Mouse (Mus musculus) gonadal fat pad, adult 2 months (tissue): ENCODE data around the gene Mfsd6. TPM values are rescaled to one million over a fixed set of nuclear protein-coding genes. Genes with fewer than 3 reads are reported as not detected.

ENCODE experiments used
- DNase-seq: peaks from one replicate; pipeline ENCODE4 v3.0.0-alpha.2; 2012; ENCODE audit warnings: low read depth
- polyA plus RNA-seq: library from polyadenylated mRNA; depleted of rRNA; stranded (reverse); fragments of >200 nt; gene quantifications from 2 replicates; pipeline ENCODE4 v1.2.3, GENCODE M21; 2012; rRNA removed

The Mfsd6 gene
- polyA plus RNA-seq, 1 experiment: 14.0 TPM

GRCm38 (mm10) chr1:52640266-52640665 lies 87.0 kb downstream of the Mfsd6 start:
- no peak for DNase-seq

- no peak for DNase-seq
These were observed 88.2 kb downstream of the Mfsd6 start for GRCm38 (mm10) chr1:52639090-52639489.

GRCm38 (mm10) chr1:52638101-52638500 lies 89.2 kb downstream of the Mfsd6 start:
- DNase-seq: no peak

- DNase-seq: no peak
These were observed 91.3 kb downstream of the Mfsd6 start for GRCm38 (mm10) chr1:52635932-52636331.

- DNase-seq: peak; percentile 88
These were observed 93.0 kb downstream of the Mfsd6 start for GRCm38 (mm10) chr1:52634251-52634650.

GRCm38 (mm10) chr1:52631570-52631969 lies 95.7 kb downstream of the Mfsd6 start:
- no peak for DNase-seq

GRCm38 (mm10) chr1:52630937-52631299 lies 96.3 kb downstream of the Mfsd6 start:
- DNase-seq: no peak

GRCm38 (mm10) chr1:52630248-52630936 lies 96.9 kb downstream of the Mfsd6 start, which contains the start of gene Nemp2:
TSS of gene Nemp2 (plus strand) at chr1:52630703.
- DNase-seq: no peak

- DNase-seq: no peak
These were observed 106.8 kb downstream of the Mfsd6 start for GRCm38 (mm10) chr1:52620442-52620841.

- DNase-seq: no peak
These were observed 109.0 kb downstream of the Mfsd6 start for GRCm38 (mm10) chr1:52618217-52618616.

- no peak for DNase-seq
These were observed 118.8 kb downstream of the Mfsd6 start for GRCm38 (mm10) chr1:52608486-52608885.

- no peak for DNase-seq
These were observed 119.6 kb downstream of the Mfsd6 start for GRCm38 (mm10) chr1:52607700-52608099.

Other genes starting within 250 kb of the Mfsd6 start
- gene Nab1, start 226.8 kb downstream of the Mfsd6 start, polyA plus RNA-seq: 12.4 and 13.3 TPM in 2 replicates
- gene Nemp2, start 96.8 kb downstream of the Mfsd6 start, polyA plus RNA-seq: 4.0 and 6.4 TPM in 2 replicates
- gene Inpp1, start 90.2 kb upstream of the Mfsd6 start, polyA plus RNA-seq: 11.8 and 12.7 TPM in 2 replicates
- gene Hibch, start 117.5 kb upstream of the Mfsd6 start, polyA plus RNA-seq: 54.0 and 62.4 TPM in 2 replicates